Mouse (Mus musculus) ovary, adult 18-20 months (tissue): ENCODE measurements around the gene Exoc2.

Experiments used
- DNase-seq: peaks from one replicate; pipeline ENCODE4 v3.0.0; 2022; ENCODE audit warnings: low spot score, mixed read lengths

Gene Exoc2

GRCm38 (mm10) chr13:30971047-30971446 lies 2.8 kb downstream of the Exoc2 start:
- DNase-seq, result no peak

DNA sequence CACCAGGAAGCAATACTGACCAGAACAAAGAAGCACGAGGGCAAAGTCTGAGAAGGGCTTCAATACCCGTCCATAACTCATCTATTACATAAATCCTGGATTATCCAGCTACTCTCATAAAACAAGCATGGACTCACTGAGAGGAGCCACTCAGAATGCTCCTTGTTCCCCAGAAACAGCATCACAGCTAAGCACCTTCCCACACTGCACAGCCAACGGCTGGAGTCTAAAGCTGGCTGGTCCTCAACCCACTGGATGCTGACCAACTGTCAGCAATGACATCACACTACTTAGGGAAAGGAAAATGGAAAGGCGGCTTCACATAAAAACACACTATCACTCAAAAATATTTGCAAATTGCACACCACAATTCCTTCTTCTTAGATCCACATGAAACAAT lies 5.6 kb downstream of the Exoc2 start:
- no peak for DNase-seq

- DNase-seq, result no peak
Observed at GRCm38 (mm10) chr13:30966507-30966911, 7.4 kb downstream of the Exoc2 start.

DNA sequence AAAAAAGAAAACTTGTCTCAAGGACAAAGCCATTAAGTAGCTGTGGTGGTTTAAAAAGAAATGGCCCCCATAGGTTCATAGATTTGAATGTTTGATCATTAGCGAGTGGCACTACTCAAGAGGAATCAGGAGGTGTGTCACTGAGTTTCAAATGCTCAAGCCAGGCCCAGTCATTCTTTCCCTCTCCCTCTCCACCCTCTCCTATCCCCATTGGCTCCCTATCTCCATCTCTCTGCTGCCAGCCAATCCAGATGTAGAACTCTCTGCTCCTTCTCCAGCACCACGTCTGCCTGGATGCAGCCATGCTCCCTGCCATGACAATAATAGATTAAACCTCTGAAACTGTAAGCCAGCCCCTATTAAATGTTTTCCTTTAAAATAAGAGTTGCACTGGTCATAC lies 12.0 kb downstream of the Exoc2 start:
- DNase-seq, result no peak

- no peak for DNase-seq
Observed at GRCm38 (mm10) chr13:30960714-30961113, 13.2 kb downstream of the Exoc2 start.

DNA sequence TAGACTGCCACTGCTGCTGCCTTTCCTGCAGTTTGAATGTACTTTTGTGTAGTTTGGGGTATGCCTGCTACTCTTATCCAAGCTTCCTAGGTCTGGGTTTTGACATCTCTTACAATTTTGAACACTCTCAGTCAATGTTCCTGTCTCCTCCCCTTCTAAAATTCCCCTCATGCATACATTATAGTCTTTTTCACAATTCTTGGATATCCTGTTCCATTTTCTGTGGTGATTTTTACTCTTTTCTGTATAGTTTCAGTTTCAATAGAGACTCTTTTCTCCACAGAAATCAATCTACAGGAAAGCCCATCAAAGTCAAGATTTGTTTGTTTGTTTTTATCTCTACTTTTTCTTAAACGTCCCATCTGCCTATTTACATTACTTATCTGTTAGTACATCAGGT lies 20.3 kb downstream of the Exoc2 start:
- no peak for DNase-seq

- DNase-seq, result no peak
Observed at GRCm38 (mm10) chr13:30952044-30952443, 21.8 kb downstream of the Exoc2 start.

DNA sequence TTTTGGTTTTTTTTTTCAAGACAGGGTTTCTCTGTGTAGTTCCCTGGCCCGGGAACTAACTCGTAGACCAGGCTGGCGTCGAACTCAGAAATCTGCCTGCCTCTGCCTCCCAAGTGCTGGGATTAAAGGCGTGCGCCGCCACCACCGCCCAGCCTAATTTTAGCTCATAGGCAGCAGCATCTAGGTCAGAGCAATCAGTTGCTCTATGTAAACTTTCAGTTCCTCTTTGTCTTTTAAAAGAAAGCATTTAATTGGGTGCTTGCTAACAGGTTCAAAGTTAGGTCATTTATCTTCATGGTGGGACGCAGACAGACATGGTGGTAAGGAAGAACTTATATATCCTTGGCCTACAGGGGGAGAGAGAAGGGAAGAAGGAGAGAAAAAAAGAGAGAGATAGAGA lies 24.7 kb downstream of the Exoc2 start:
- no peak for DNase-seq

DNA sequence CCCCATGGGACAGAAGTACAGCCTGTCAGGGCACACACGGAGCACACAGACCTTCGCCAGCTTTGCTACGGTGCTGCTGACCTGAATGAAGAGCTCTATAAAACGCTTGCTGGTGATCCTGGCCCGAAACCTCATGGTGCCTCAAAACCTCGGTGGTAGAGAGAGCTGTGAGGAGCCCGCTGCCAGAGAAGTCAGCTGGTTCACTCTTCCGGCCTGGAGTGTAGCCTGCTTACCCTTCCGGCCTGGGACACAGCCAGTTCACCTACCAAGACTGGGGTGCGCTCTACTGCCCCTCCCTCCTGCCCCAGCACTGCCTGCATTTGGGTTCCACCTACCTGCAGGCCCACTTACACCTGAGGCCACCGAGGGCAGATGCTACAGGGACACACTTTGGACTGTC lies 26.4 kb downstream of the Exoc2 start, which contains the start of gene Hus1b:
TSS of gene Hus1b (minus strand) at position 220 of the 400 bp plus-strand sequence.
- no peak for DNase-seq

- no peak for DNase-seq
Observed at GRCm38 (mm10) chr13:30947129-30947528, 26.8 kb downstream of the Exoc2 start.

GRCm38 (mm10) chr13:30945788-30946187 lies 28.1 kb downstream of the Exoc2 start:
- DNase-seq, result no peak

GRCm38 (mm10) chr13:30932972-30933371 lies 40.9 kb downstream of the Exoc2 start:
- DNase-seq, result no peak

DNA sequence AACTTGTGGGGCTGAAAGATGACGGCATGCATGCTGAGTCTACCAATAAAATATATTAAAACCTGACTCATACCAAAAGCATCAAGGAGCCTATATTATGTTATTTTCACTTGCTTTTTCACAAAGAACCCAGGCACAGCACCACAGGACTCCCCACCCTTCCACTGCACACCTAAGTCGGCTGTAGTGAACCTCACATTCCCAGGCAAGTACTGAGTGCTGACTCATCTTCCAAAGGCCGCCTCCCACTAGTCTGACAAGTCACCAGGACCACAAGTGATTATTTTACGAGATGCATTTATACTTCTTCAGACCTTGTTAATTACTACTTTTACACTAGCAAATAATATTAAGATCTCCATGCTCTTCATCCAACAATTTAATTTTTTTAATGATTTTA lies 42.3 kb downstream of the Exoc2 start:
- DNase-seq, result no peak

DNA sequence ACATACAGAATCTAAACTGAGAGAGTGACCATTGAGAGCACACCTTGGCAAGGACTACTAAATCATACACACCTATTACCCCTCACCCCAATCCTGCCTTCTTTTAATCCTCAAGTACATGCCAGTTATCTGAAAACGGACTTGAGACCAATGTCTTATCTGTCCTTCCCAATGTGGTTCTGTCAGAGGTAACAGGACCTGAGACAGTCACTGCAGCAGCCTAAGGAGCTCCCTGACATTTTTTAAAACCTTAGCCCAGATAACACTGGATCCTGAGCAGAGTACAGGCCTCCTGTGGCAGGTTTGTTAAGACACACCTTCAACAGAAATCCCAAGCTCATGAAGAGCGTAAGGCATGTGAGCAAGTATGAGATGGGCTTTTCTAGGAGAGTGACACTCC lies 44.8 kb downstream of the Exoc2 start:
- DNase-seq, result no peak

DNA sequence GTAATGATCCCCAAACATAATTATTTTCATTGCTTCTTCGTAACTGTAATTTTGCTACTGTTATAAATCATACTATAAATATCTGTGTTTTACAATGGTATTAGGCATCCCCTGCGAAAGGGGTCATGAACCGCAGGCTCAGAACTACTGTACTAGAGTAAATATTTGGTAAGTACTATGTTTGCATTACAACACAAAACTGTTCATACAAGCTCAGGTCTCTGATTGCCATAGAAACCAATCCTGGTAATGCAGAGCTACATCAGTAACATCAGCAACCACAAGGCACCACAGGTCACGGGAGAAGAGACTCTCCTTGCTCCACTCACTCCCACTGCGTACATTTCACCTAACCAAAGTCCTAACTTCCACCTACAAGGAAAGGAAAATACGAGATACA lies 49.6 kb downstream of the Exoc2 start:
- DNase-seq, result no peak

GRCm38 (mm10) chr13:30921914-30922313 lies 52.0 kb downstream of the Exoc2 start:
- no peak for DNase-seq

DNA sequence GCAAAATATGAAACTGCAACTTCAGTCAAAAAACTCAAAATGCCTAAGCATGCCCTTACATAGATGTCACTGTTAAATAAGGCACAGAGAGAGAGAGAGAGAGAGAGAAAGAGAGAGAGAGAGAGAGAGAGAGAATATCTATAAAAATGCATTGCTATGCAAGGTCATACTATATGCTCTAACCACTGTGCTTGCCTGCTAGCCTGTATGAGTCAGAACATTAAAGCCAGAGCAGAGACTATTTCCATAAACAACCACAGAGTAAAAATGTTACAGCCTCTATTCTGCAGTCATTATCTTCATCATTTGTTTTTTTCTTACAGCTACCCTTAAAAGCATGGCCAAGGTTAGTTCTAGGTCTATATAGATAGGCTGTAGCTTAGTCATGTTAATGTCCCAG lies 60.1 kb downstream of the Exoc2 start:
- DNase-seq, result no peak

DNA sequence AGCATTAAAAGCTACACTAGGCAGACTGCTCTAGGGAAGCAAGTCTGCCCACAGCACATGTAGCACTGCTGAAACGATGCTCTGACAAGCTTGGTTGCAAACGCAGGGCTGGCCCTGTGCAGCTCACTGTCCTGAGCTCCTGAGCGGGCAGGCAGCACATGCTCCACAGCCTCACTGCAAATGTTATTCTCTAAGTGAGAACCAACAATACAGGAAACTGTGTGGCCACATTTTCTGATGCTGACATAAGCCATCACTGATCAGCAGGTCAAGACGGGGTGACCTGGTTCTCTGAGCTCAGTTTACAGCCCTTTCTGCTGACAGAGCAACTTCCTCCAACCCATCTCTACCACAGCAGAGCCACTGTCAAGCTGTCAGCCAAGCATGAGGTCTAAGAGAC lies 60.9 kb downstream of the Exoc2 start:
- DNase-seq, result no peak

- no peak for DNase-seq
Observed at GRCm38 (mm10) chr13:30911931-30912625, 61.8 kb downstream of the Exoc2 start.

- DNase-seq, result no peak
Observed at GRCm38 (mm10) chr13:30910889-30911288, 63.0 kb downstream of the Exoc2 start.

DNA sequence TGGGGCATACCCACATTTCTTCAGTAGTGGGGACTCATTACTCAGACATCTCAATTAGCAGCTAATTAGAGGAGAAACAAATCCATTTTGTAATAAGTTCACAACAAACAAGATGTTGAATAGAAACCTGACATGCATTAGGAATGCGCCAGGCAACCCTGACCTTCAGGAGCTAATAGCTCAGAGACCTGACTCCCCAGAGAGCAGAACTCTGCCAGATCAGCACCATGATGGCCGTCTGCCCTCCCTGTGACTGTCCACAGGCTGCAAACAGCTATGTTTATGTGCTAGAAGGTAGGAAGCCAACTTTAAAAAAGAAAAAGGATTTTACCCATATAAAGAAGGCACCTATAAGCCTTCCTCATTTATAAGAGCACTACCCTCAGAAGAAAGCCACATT lies 71.6 kb downstream of the Exoc2 start:
- DNase-seq, result no peak

DNA sequence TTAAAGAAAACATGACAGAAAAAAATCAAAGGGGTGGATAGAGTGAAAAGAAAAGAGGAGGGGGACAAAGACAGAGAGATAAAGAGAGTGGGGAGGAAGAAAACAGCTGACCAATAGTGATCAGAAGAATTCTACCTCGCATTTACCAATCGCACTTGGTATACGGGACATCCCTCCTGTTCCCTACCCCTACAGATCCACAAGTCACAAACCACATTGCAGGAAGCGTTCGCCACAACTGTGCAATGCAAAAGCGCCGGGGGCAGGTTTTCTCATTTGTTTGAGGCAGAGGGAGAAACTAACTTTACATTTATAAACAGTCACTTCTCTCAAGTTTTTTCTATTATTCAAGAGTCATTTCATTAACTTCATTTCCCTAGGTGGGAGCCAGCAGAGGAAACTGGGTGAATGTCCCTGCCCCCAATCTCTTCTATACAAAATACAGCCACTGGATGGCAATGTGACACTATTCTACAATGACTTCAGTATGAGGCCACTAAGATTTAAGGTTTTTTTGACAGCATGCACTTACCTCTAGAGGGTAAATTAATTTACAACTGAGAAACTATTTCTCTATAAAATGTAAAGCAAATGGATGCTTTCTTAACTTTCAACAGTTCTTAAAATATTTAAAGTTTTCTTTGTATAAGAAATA lies 72.4 kb downstream of the Exoc2 start:
- DNase-seq, result no peak

- DNase-seq, result no peak
Observed at GRCm38 (mm10) chr13:30894015-30894634, 79.8 kb downstream of the Exoc2 start.
